Mouse (Mus musculus) fat pad, adult 2 months (tissue): ENCODE measurements around the gene Otor.

ENCODE experiments used
- DNase-seq: peaks from one replicate; pipeline ENCODE4 v3.0.0-alpha.2; 2011; ENCODE audit warnings: low read depth, low spot score; ENCODE audit errors: extremely low read depth

Otor gene

DNA sequence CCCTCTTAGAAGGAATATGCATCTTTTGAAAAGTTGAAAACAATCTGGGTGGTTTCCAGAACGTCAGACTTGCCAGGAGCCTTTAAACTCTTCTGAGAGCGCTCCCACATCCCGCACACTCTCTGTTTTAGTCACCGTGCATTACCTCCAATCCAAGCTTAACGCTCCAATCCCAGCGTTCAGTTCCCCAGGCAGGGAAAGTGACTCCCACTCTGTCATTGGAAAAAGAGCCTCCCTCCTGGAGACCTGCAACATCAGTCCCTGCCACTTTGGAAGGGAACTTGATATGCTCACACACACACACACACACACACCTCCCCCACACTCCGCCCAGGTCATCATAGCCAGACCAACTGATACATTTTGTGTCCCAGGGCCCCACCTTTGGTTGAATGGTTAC lies 39.9 kb downstream of the Otor start:
- no peak for DNase-seq

DNA sequence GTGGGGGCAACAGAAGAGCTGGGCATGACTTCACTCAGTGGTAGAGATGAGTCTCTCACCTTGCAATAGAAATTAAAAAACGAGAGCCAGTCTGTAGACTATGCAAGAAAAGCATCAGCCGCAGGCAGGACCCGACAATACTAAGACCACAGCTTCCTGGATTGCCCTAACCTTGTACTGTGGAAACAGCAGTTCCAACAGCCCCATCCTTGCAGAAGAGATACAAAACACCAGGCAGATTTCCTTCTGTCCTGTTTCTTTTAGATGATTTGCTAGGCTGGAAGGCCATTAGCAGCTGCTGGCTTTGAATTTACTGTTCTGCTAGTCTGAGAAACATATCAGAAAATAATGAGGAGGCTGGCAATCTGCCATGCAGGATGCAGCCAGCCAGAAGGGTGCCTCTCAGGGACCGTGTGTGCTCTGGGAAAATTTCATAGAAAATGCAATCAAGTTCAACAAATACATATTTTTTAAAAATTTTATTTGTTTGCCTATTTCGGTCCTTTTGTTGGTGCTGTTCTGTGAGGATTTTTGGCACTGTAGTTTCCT lies 52.9 kb downstream of the Otor start:
- no peak for DNase-seq
